Mouse (Mus musculus) spleen, adult 18-20 months (tissue): ENCODE results near the gene C130074G19Rik.

Source experiments
- DNase-seq, 2 experiments: peaks; one replicate each; pipeline ENCODE4 v3.0.0; 2022; ENCODE audit warnings: mixed read lengths in 2 of 2

C130074G19Rik gene

GRCm38 (mm10) chr1:184872069-184872819, 10.8 kb downstream of the C130074G19Rik start:
- no peak for DNase-seq

GRCm38 (mm10) chr1:184871506-184871905, 11.5 kb downstream of the C130074G19Rik start:
- DNase-seq, result no peak

DNA sequence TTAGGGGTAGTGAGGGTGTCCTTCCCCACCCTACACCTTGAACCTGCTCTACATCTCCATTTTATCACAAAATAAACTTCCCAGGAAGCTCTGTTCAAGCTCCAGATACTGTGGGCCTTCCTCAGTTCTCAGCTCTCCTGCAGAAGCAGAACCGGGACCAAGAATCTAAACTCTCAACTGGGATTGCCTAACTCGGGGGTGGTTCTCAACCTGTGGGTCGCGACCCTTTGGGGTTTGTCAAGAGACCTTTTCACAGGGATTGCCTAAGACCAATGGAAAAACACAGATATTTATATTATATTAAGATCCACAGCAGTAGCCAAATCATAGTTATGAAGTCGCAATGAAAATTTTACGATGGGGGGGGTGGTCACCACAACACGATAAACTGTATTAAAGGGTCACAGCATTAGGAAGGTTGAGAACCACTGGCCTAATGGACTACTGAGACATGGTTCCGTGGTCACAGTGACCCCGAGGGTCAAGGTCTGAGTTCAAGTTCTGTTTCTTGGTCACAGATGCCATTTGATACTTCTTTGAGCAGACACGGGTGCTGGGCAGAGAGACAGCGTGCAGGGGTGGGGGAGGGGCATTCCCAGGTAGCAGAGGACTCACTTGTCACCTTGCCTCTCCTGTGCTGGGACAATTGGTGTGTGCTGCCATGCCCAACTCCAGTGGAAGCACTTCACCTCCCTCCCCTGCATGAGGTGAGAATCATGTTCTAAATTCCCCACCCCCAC, 12.2 kb downstream of the C130074G19Rik start:
- no peak for DNase-seq

- no peak for DNase-seq
These were observed 13.0 kb downstream of the C130074G19Rik start for GRCm38 (mm10) chr1:184869939-184870565.

GRCm38 (mm10) chr1:184867640-184868120, 15.3 kb downstream of the C130074G19Rik start:
- no peak for DNase-seq

GRCm38 (mm10) chr1:184864381-184864801, 18.6 kb downstream of the C130074G19Rik start:
- no peak for DNase-seq

- DNase-seq, result no peak
These were observed 20.4 kb downstream of the C130074G19Rik start for GRCm38 (mm10) chr1:184862636-184863035.

DNA sequence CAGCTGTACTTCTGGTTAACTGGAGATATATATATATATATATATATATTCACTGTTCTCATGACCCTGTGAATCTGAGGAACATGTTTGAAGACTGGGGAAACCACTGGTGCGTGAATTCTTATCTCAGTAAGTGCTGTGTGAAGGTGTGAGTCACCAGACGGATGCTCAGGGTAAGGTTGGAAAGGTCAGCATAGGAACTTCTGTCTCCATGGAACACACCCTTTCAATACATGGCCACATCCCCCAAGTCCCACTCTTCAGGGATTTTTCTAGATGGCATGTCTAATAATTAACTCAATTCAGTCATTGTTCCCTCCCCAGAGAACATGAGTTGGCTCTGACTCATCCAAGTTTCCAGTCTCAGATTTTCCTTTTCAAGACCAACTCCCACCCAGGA, 21.5 kb downstream of the C130074G19Rik start:
- DNase-seq, result no peak

GRCm38 (mm10) chr1:184860276-184860675, 22.7 kb downstream of the C130074G19Rik start:
- DNase-seq, result no peak

- no peak for DNase-seq
These were observed 24.8 kb downstream of the C130074G19Rik start for GRCm38 (mm10) chr1:184858253-184858652.

GRCm38 (mm10) chr1:184857216-184857615, 25.8 kb downstream of the C130074G19Rik start:
- no peak for DNase-seq

DNA sequence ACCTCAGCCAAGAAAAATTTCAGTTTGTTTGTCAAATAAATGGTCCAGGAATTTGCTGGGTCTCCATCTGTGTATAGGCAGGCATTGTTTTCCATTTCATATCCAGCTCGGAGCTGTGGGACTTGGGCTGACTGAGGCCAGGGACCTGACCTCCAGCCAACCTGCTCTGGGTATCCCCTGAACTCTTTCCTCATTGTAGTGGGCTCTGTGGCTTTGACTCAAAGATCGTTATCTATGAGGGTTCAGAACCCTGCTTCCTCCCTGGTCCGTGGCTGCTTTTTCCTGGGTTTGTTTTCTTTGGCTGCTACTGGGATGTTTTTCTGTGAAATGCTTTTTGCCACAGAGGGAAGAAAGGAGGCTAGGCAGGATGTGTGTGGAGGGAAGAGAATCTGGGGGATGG, 29.1 kb downstream of the C130074G19Rik start:
- DNase-seq, result no peak

DNA sequence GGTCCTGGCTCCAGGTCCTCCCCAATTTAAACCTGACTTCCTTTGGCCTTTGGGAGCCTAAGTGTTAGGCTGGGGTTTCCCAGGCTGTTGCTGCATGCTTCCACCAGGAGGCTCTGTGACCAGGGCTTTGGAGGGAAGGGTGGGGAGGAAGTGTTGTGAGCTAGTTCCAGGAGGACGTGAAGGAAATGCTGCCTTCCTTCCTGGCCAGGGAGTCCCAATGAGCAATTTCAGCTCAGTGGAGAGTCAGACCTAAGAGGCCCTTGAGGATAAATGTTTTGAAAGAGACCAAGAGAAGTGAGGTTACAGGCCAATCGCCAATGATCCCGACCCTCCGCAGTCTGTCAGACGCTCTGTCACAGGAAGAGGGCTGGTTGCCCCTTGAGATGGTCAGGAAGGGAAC, 29.7 kb downstream of the C130074G19Rik start:
- DNase-seq, result peak; percentile 34 to 57

- DNase-seq, result peak; percentile 36 to 48
These were observed 31.0 kb downstream of the C130074G19Rik start for GRCm38 (mm10) chr1:184851741-184852618.

- DNase-seq, result no peak
These were observed 31.9 kb downstream of the C130074G19Rik start for GRCm38 (mm10) chr1:184851166-184851565.

DNA sequence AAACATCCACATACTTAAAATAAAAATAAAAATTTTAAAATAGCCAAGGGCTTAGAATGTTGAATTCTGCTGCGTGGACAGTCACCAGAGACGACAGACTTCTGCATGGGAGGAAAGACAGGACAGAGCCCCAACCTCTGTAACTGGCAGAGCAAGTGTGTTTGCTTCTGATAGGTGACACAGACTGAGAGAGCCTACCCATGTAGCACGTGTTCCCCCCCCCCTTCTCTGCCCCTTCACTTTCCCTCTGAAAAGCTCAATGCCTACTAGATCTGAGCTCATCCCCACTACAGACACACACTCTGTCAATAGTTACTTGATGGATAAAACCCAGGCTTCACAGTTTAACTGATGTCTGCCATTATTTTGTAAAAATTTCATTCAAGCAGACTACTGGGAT, 36.0 kb downstream of the C130074G19Rik start:
- no peak for DNase-seq

DNA sequence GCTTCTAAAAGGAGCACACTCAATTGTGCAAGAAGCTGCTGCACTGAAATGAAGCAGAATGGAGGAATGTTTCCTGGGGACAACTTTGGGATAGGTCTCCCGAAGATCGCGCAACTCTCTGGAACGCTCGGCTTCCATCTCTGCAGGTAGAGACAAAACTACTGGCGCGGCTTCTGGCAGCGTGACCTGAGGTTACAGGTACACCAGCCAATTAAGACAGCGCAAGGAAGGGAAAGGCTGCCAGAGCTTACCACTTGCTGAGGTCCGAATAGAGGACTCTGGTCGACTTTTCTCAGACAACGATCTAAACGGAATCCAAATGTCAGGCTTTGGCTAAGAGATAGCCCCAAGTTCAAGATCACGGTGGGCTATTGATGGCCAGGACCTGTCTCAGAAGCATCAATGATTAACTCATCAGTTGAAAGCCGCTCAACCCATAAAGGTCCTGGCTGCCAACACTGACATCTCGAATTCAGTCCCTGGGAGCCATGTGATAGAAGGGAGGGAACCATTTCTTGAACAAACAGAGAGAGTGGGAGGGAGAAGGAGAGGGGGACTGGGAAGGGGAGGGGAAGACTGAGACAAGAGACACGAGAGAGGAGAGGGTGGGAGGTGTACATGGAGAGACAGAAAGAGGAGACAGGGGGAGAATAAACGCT, 36.8 kb downstream of the C130074G19Rik start, which contains the start of gene Marc2:
Gene Marc2 (minus strand): TSS at position 360 of the 659 bp plus-strand sequence.
- peak in 1 of 2 experiments; percentile 18 for DNase-seq

- DNase-seq, result peak; percentile 83 to 88
These were observed 37.6 kb downstream of the C130074G19Rik start for GRCm38 (mm10) chr1:184845111-184846071.

DNA sequence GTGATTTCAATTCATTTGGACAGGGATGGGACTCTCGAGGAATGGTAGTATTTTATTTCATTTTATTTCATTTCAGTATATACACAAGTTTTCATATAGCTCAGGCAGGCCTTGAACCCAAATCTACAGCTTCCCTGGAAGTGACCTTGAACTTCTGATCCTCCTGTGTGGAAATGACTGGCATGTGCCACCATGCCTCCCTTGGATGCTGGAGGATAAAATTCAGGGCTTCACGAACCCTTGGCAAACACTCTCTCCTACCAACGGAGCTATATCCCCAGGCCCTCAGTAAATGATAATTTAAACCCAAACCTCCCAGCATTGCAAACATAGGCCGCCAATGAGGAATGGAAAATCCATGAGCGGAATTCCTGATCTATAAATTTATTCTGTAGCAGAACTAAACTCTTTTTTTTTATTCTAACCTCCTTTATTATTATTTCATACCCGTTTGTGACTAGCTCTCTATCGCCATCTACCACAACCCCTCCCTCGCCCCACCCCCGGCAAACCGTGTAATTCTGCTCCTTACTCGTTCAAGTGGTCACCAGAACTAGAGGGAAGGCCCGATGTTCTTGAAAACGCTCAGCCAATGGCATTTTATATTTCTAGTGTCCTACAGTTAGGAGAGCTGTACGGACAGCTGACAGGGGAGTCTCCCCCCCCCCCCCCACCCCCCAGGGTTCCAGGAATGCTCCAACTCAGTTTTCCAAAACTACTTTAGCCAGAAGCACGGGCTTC, 38.5 kb downstream of the C130074G19Rik start:
- DNase-seq, result peak in 1 of 2 experiments; percentile 29

- DNase-seq, result no peak
These were observed 45.4 kb downstream of the C130074G19Rik start for GRCm38 (mm10) chr1:184837649-184838048.
